Mouse (Mus musculus): ENCODE measurements around the gene Slc27a1. TPM values are rescaled to one million over a fixed set of nuclear protein-coding genes. Genes with fewer than 3 reads are reported as not detected.
A peak's percentile ranks its signal among the peaks of the same experiment; 100 is the strongest.

Slc27a1 gene
- polyA plus RNA-seq, 1 experiment from 2014 or later, result 15.5 TPM

GRCm38 (mm10) chr8:71610822-71611651, 42.4 kb downstream of the Slc27a1 start, which contains the start of gene Colgalt1:
TSS of gene Colgalt1 (plus strand) at chr8:71610998.
- DNase-seq (ENCODE audit: low spot score) (peak; percentile 100), ATAC-seq (ENCODE audit: low read depth) (peak; percentile 100)
- no peaks in the 10 kb centered on the region for H3K9me3 ChIP-seq (ENCODE audit: control insufficient read depth, low read length)
- H3K4me1 ChIP-seq (ENCODE audit: control insufficient read depth, insufficient read depth, low read length), result peaks cover 9% of the 10 kb centered on the region; the same call in 1 of the 2 replicates
- H3K4me3 ChIP-seq (ENCODE audit: low read depth, low read length), result peak within 1 kb of the TSS; percentile 89
- WGBS, result 0% methylated on average over 39 of the region's 82 CpGs
- no peaks in the 10 kb centered on the region for H3K27me3 ChIP-seq (replicated peaks; ENCODE audit: control insufficient read depth, insufficient read depth, low read length)
- H3K36me3 ChIP-seq (ENCODE audit: control insufficient read depth, insufficient read depth, low read length), result peaks cover 29% of the 10 kb centered on the region
- H3K27ac ChIP-seq (replicated peaks; ENCODE audit: low read depth, low read length), result peak within 1 kb of the TSS; percentile 90
- H3K4me2 ChIP-seq (ENCODE audit: low read depth, low read length), result peak within 1 kb of the TSS; percentile 57
- H3K9ac ChIP-seq (ENCODE audit: low read depth, low read length), result peak within 1 kb of the TSS; percentile 89

- Histone ChIP-seq H3K4me1 (ENCODE audit: control insufficient read depth, insufficient read depth, low read length) (peaks cover 9% of the 10 kb centered on the region; the same call in 1 of the 2 replicates), H3K36me3 (ENCODE audit: control insufficient read depth, insufficient read depth, low read length) (peaks cover 40% of the 10 kb centered on the region), H3K9me3 (ENCODE audit: control insufficient read depth, low read length) (no peaks in the 10 kb centered on the region), H3K4me2 (ENCODE audit: low read depth, low read length) (peak overlapping the region; percentile 57), H3K27me3 (replicated peaks; ENCODE audit: control insufficient read depth, insufficient read depth, low read length) (no peaks in the 10 kb centered on the region), H3K4me3 (ENCODE audit: low read depth, low read length) (peak overlapping the region; percentile 89), H3K9ac (ENCODE audit: low read depth, low read length) (peak overlapping the region; percentile 89), H3K27ac (replicated peaks; ENCODE audit: low read depth, low read length) (no peak overlapping the region)
- no peak for DNase-seq (ENCODE audit: low spot score)
- ATAC-seq (ENCODE audit: low read depth), result no peak
- WGBS, result 32% methylated on average over 5 of the region's 5 CpGs
Observed at GRCm38 (mm10) chr8:71612141-71612540, 43.5 kb downstream of the Slc27a1 start.

- Histone ChIP-seq H3K27ac (replicated peaks; ENCODE audit: low read depth, low read length) (no peak overlapping the region), H3K9me3 (ENCODE audit: control insufficient read depth, low read length) (no peaks in the 10 kb centered on the region), H3K4me1 (ENCODE audit: control insufficient read depth, insufficient read depth, low read length) (peaks cover 9% of the 10 kb centered on the region; the same call in 1 of the 2 replicates), H3K4me3 (ENCODE audit: low read depth, low read length) (no peak overlapping the region), H3K9ac (ENCODE audit: low read depth, low read length) (no peak overlapping the region), H3K36me3 (ENCODE audit: control insufficient read depth, insufficient read depth, low read length) (peaks cover 53% of the 10 kb centered on the region), H3K4me2 (ENCODE audit: low read depth, low read length) (no peak overlapping the region), H3K27me3 (replicated peaks; ENCODE audit: control insufficient read depth, insufficient read depth, low read length) (no peaks in the 10 kb centered on the region)
- DNase-seq (ENCODE audit: low spot score) (no peak), ATAC-seq (ENCODE audit: low read depth) (no peak)
- 34% methylated on average over 4 of the region's 4 CpGs for WGBS
Observed at GRCm38 (mm10) chr8:71613418-71613817, 44.7 kb downstream of the Slc27a1 start.

DNA sequence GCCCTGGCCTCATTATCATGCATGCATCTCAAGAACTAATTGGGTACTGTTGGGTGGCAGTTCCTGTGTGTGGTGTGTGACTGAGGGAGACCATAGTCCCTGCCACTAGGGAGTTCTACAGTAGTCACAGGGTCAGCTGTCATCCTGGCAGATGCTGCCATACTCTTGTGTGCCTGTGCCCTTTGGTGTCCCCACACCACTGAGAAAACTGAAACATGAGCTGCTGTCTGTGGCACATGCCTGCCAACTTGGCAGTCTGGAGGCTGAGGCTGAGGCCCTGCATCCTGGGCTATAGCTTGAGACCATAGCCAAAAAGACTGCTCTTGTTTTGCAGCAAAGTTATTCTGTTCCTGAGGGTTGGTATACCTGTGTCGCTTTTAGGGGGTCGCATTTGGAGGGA, 51.1 kb downstream of the Slc27a1 start:
- H3K9me3 ChIP-seq (ENCODE audit: control insufficient read depth, low read length), result peaks cover 17% of the 10 kb centered on the region
- H3K4me2 ChIP-seq (ENCODE audit: low read depth, low read length), result no peak overlapping the region
- DNase-seq (ENCODE audit: low spot score) (no peak), ATAC-seq (ENCODE audit: low read depth) (no peak)
- peaks cover 97% of the 10 kb centered on the region for H3K36me3 ChIP-seq (ENCODE audit: control insufficient read depth, insufficient read depth, low read length)
- H3K27me3 ChIP-seq (replicated peaks; ENCODE audit: control insufficient read depth, insufficient read depth, low read length), result no peaks in the 10 kb centered on the region
- WGBS, result 95% methylated on average over 2 of the region's 2 CpGs
- H3K4me3 ChIP-seq (ENCODE audit: low read depth, low read length), result no peak overlapping the region
- no peak overlapping the region for H3K27ac ChIP-seq (replicated peaks; ENCODE audit: low read depth, low read length)
- H3K4me1 ChIP-seq (ENCODE audit: control insufficient read depth, insufficient read depth, low read length), result no peaks in the 10 kb centered on the region
- H3K9ac ChIP-seq (ENCODE audit: low read depth, low read length), result no peak overlapping the region

DNA sequence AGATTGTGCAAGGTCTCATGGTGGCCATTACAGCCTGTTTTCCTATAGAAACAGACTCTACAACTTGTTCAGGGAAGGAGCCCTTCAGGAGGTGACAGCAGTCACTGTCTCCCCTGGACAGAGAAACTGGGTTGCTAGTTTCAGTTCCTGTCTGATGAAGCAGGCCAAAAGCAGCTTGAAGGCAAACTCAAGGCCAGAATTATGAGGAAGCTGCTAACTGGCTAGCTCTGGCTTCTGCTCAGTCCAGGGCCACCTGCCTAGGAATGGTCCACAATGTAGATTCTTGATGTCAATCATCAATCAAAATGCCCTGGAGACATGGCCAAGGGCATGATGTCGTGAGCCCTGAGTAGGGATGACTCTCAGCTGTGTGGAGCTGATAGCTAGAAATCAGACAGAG, 56.4 kb downstream of the Slc27a1 start:
- no peak for DNase-seq (ENCODE audit: low spot score)
- Histone ChIP-seq H3K27ac (replicated peaks; ENCODE audit: low read depth, low read length) (no peak overlapping the region), H3K4me2 (ENCODE audit: low read depth, low read length) (no peak overlapping the region), H3K27me3 (replicated peaks; ENCODE audit: control insufficient read depth, insufficient read depth, low read length) (0 out of 2 replicates have a peak, but pooled peaks cover 6% of the 10 kb centered on the region), H3K4me1 (ENCODE audit: control insufficient read depth, insufficient read depth, low read length) (peaks cover 22% of the 10 kb centered on the region), H3K9me3 (ENCODE audit: control insufficient read depth, low read length) (peaks cover 17% of the 10 kb centered on the region), H3K36me3 (ENCODE audit: control insufficient read depth, insufficient read depth, low read length) (peaks cover 54% of the 10 kb centered on the region), H3K4me3 (ENCODE audit: low read depth, low read length) (no peak overlapping the region), H3K9ac (ENCODE audit: low read depth, low read length) (no peak overlapping the region)
- ATAC-seq (ENCODE audit: low read depth), result no peak
- 63% methylated on average over 1 of the region's 1 CpGs for WGBS

DNA sequence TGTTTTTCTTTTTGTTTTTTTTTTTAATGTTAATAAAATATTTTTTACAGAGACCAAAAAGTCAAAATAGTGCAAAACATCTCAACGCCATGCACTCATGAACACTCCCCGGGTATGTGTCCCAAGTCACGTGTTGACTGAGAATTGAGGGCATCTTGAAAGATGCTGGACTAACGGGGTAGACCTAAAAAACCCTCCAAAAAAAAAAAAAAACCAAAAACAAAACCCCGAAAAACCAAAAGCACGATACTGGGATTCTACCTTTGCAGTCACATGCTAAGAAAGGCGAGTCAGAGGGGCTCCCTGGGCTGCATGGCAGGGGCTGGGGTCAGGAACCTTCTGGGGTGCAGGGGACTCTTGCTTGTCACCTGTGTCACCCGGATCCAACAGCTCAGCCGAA, 58.1 kb downstream of the Slc27a1 start:
- no peak for DNase-seq (ENCODE audit: low spot score)
- Histone ChIP-seq H3K4me1 (ENCODE audit: control insufficient read depth, insufficient read depth, low read length) (peaks cover 23% of the 10 kb centered on the region), H3K4me2 (ENCODE audit: low read depth, low read length) (no peak overlapping the region), H3K36me3 (ENCODE audit: control insufficient read depth, insufficient read depth, low read length) (peaks cover 38% of the 10 kb centered on the region), H3K27me3 (replicated peaks; ENCODE audit: control insufficient read depth, insufficient read depth, low read length) (0 out of 2 replicates have a peak, but pooled peaks cover 10% of the 10 kb centered on the region), H3K4me3 (ENCODE audit: low read depth, low read length) (no peak overlapping the region), H3K9me3 (ENCODE audit: control insufficient read depth, low read length) (peaks cover 14% of the 10 kb centered on the region), H3K27ac (replicated peaks; ENCODE audit: low read depth, low read length) (no peak overlapping the region), H3K9ac (ENCODE audit: low read depth, low read length) (no peak overlapping the region)
- 81% methylated on average over 9 of the region's 9 CpGs for WGBS
- no peak for ATAC-seq (ENCODE audit: low read depth)

GRCm38 (mm10) chr8:71627265-71628099, 58.8 kb downstream of the Slc27a1 start:
- Histone ChIP-seq H3K9me3 (ENCODE audit: control insufficient read depth, low read length) (peaks cover 7% of the 10 kb centered on the region), H3K9ac (ENCODE audit: low read depth, low read length) (no peak overlapping the region), H3K36me3 (ENCODE audit: control insufficient read depth, insufficient read depth, low read length) (peaks cover 30% of the 10 kb centered on the region), H3K27ac (replicated peaks; ENCODE audit: low read depth, low read length) (0 out of 2 replicates have a peak overlapping the region, but pooled peaks have one; percentile 75), H3K4me1 (ENCODE audit: control insufficient read depth, insufficient read depth, low read length) (peaks cover 23% of the 10 kb centered on the region), H3K4me2 (ENCODE audit: low read depth, low read length) (no peak overlapping the region), H3K4me3 (ENCODE audit: low read depth, low read length) (no peak overlapping the region), H3K27me3 (replicated peaks; ENCODE audit: control insufficient read depth, insufficient read depth, low read length) (0 out of 2 replicates have a peak, but pooled peaks cover 10% of the 10 kb centered on the region)
- ATAC-seq (ENCODE audit: low read depth) (0 out of 2 replicates have a peak, but pooled peaks have one; percentile 4), DNase-seq (ENCODE audit: low spot score) (peak; percentile 52)
- 30% methylated on average over 9 of the region's 9 CpGs for WGBS

GRCm38 (mm10) chr8:71628396-71629095, 59.9 kb downstream of the Slc27a1 start:
- Histone ChIP-seq H3K27me3 (replicated peaks; ENCODE audit: control insufficient read depth, insufficient read depth, low read length) (peaks cover 10% of the 10 kb centered on the region; the same call in 1 of the 2 replicates), H3K4me2 (ENCODE audit: low read depth, low read length) (peak overlapping the region; percentile 93), H3K27ac (replicated peaks; ENCODE audit: low read depth, low read length) (peak overlapping the region; percentile 75), H3K9ac (ENCODE audit: low read depth, low read length) (peak overlapping the region; percentile 74), H3K9me3 (ENCODE audit: control insufficient read depth, low read length) (no peaks in the 10 kb centered on the region), H3K4me3 (ENCODE audit: low read depth, low read length) (peak overlapping the region; percentile 54), H3K4me1 (ENCODE audit: control insufficient read depth, insufficient read depth, low read length) (peaks cover 23% of the 10 kb centered on the region), H3K36me3 (ENCODE audit: control insufficient read depth, insufficient read depth, low read length) (peaks cover 20% of the 10 kb centered on the region)
- DNase-seq (ENCODE audit: low spot score) (no peak), ATAC-seq (ENCODE audit: low read depth) (no peak)
- 5% methylated on average over 16 of the region's 16 CpGs for WGBS

All from embryonic facial prominence, embryonic 14.5 days (tissue).